Mouse (Mus musculus) cerebral cortex, adult 2 months (tissue): ENCODE measurements around the gene Deup1.

Source experiments
- WGBS: fragments of 180-500 bp; shearing (Covaris S2); methylation state at CpG from one replicate; pipeline ENCODE4 v1.1.7; 2018; 5-methylcytosine and 5-hydroxymethylcytosine counted together

Gene Deup1

DNA sequence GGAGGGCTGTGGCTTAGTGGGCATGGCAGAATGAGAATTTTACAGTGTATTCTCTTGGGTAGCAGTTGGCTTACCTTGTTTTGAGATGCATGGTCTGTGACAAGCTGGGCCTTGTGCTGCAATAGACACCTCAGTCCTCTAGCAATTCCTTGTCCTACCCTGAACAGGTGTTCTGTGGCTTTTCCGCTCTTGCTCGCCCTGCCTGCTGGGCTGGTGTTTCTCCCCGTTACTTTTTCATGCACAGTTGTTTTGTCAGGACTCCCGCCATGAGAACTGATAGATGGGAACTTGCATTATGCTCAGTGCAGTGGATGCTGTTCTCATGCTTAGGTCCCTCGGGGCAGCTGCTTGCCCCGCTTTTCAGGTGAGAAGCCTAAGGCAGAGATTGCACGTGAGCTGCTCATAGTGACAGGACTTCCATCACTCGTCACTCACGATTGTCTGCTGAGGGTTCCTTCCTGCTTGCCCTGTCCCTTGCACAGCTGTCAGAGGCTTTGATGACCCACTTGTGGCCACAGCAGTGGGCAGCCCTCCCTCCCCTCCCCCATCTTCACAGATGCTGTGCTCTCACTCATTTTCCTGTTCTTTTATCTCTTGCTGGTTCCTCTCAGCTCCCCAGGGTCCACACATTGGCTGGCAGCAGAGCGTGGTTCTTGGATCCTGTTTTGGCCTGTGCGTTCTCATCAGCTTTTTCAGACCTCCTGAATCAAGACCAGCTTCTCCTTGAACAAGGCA lies 94.2 kb downstream of the Deup1 start:
- WGBS, result 83% methylated on average over 11 of the region's 11 CpGs

DNA sequence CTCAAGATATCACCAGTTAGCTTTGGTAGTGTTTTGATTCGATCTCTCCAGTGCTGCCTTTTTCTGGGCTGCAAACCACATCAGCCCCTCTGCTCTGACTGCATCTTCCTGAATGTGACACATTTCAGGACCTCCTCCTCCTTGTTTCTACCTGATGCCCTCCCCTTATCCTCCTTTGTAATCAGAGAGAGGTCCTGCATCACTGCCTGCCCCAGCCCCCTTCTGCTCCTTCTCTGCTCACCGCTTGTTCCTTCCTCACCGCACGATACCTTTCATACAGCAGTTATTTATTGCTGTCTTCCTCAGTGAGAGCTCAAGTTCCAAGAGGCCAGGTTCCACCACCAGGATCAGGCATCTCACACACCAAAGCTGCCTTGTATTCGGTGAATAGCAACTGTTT lies 96.5 kb downstream of the Deup1 start:
- 96% methylated on average over 5 of the region's 5 CpGs for WGBS

DNA sequence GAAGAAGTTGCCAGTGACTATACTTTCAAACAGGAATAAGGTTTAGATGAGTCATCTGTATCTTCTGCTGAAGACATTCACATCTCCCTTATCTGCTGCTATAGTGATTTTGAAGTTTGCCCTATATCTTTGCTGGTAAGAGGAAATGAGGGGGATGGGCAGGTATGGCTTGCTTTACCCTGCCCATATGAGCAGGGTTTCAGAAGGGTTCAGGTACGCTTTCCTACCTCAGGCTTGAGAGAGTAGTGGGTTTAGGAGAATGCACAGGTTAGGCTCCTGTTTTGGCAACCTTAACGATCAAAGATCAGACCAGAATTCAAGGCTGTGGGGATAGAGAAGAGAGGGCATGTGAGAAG lies 97.8 kb downstream of the Deup1 start:
- WGBS, result 94% methylated on average over 2 of the region's 2 CpGs

DNA sequence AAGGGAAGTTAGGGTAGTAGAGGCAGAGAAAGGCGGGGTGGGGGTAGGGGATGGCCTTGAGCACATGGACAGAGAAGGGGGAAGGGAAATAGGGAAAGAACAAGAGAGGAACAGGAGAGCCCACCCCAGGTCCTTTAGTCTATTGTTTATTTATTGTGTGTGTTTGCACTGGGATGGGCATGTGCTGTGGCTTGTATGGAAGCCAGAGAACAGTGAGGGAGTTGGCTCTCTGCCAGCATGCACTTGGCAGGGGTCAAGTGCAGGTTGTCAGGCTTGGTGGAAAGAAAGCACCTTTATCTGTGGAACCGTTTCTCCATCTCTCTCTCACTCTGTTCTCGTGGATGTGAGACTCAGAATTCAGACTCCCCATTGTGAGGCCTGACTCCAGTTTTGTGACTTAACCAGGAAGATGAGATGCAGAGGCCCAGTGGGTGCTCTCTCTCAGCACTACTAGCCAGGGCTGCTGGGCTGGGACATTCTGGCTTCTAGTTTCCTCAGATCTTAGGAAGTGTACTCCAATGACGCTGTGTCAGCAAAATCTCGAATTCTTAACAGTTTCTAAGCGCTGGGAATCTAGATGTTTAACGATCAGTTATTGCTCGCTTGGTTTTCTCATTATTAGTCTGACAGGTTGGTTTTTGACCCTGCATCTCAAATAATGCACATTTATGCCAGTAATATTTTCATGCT lies 98.3 kb downstream of the Deup1 start:
- 71% methylated on average over 8 of the region's 8 CpGs for WGBS

DNA sequence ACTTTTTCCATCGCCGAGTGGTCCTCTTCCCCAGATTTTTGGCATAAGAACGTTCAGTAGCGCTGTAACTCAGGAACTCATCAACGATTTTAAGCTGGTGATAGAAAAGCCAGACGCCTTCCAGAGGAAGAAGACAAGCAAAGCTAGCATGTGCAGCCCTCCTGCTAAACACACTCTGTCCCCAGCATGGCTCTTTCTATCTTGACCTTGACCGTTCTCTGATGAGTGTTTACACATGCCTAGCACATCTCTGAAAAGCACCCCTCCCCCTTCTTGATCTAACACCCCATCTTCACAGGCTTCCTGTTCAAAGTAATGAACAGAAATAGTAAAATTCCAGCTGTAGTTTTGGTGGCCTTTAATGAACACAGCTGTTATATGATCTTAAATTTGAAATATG lies 99.4 kb downstream of the Deup1 start:
- WGBS, result 89% methylated on average over 7 of the region's 7 CpGs

DNA sequence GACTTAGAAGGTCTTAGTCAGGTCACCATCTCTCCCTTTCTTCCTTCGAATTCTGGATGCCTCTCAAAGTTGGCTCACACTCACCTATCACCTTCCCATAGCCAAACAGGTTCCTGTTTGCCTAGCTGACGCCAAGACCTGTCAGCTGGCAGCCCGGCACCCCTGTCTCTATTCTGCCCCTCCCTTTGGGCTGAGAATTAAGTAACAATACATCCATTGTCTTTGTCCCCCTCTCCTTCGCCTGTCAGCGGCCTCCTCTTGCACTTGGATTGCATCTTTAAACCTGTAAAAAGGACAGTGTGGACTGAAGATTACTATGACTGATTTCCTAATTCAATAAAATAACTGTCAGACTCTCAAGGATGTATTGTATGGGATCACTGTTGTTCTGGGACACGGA lies 99.9 kb downstream of the Deup1 start:
- 72% methylated on average over 6 of the region's 6 CpGs for WGBS

DNA sequence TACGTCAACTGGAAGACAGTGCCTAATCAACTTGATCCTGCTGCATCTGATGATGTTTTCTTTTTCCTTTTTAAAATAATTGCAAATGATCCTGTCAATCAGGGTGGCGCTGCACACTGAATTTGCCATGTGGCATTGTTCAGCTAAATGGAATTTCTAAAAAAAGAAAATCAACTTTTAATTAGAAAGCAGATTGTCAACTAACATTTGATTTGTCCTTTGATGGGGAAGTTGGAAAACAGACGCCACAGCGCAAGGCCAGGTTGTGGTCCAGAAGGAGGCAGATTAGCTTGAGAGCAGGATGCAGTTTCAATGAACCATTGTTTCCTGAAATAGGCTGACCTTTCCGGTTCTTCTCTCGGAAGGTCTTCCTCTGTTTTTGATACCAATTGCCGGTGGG lies 101.2 kb downstream of the Deup1 start:
- 68% methylated on average over 7 of the region's 7 CpGs for WGBS

DNA sequence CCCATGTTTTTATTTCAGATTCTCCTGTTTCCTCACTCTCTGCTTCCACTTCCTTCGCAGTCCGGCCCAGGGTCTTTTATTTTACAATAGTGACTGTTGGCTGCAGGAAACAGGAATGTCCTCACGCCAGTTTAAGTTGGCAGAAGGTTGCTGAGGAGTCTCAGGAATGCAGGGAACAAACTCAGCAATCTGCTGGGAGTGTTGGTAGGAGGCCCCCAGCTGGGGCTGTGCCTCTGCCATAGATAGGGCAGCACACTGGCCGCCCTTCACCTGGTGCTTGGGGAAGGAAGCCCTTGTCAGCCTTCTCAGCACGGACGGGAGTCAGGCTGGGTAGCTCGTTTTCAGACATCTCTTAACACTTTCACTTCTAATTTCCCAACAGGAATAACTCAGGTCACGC lies 102.5 kb downstream of the Deup1 start:
- WGBS, result 77% methylated on average over 8 of the region's 8 CpGs

DNA sequence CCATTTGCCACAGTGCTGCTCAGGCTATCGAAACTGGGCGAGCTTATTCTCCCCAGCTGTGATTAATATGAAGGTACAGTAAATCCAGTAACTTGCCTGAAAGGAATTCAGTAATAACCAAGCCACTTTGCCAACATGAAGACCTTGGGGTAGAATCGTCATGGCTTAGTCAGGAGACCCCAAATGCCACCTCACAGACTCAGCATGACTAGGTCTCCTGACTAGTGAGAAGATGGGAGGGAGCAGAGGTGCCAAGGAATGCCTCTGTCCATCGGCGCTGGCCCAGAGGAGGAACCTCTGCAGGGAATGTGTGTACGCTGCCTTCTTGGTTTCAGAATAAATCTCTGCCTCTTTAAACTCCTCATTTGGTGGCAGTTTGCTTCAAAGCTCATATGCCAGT lies 104.1 kb downstream of the Deup1 start:
- WGBS, result 90% methylated on average over 6 of the region's 6 CpGs

DNA sequence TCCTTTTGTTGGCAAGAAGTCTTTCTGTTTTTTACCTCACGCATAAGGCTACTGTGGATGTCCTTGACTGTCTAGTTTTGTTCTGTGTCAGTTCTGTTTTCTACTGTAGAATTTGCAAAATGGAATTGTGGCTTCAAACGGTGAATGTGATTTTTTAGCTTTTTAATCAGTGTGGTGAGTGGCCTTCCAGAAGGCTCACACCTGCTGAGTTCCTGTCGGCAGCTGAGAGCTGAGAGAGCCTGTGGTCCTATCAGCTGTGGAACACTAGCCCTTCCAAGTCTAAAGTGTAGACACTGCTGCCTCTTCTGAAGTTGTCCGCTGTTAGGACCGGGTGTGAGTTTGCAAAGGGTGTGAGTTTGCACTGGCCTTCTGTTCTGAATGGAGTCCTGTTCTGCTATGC lies 104.8 kb downstream of the Deup1 start:
- WGBS, result 77% methylated on average over 5 of the region's 5 CpGs

DNA sequence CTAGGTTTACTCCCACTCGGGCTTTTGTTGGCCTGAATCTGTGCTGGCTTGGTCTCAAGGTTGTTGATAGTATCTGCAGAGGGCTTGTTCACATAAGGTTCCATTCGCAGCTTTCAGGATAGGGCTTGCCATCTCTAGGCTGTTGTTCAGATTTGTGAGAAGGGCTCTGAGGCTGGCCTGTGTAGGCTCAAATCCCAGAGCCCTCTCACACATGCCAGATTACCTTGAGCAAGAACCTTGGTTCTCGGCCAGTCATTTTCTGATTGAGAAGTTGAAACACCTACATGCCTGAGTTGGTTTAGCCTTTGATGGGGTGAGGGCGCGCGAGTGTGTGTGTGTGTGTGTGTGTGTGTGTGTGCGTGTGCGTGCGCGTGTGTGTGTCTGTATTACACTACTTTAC lies 105.4 kb downstream of the Deup1 start:
- WGBS, result 88% methylated on average over 10 of the region's 10 CpGs

DNA sequence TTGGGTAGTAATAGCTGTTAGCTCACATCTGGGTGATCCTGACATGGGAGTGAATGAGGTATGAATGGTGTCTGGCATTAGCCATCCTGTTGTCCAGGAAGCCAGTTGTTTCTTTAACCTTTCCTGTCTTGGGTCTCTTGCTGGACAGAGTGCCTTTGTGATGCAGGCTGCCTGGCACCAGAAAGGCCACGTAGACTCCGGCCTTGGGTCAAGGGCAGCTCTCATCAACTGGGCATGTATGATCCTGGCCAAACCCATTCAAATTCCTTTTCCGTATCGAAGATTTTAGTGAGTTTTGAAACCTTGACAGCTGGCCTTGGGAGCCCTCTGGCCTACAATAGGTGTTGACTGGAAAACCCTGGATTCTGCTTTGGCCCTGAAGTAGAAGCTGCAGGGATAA lies 109.8 kb downstream of the Deup1 start:
- WGBS, result 88% methylated on average over 4 of the region's 4 CpGs

DNA sequence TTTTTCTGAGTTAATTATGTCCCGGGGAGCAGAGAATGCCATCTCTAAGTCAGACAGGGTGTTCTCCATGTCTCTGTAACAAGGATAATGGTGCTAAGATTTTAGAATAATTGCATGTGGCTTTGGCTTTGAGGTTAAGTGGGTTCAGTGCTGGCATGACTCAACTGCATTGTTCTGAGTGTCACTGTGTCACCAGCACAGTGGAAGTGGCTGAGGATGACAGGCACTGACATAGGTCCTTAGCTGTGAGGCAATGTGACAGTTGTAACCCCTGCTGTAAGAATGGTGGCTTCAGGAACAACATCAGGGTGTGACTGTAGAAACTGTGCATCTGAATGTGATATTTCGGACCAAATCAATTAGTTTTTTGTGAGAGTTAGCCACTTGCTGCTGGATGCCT lies 111.7 kb downstream of the Deup1 start:
- WGBS, result 92% methylated on average over 2 of the region's 2 CpGs

DNA sequence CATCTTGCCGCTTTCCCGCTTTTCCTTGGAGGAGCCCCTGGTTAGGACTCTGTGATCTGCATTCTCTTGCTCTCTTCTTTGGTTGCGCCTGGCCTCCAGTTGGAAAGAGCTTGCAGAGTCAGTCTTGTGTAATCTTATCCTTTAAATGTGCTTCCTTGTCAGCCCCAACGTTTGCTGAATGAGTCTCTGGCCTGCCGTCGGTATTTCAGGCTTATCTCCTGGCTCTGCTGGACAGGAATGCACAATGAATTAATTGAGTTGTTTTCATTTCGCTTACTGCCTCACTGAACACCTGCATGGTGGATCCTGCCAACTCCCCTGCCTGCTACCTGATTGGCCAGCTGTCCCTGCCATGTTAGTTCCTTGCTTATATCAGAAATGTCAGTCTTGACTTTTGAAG lies 114.8 kb downstream of the Deup1 start:
- WGBS, result 80% methylated on average over 7 of the region's 7 CpGs

DNA sequence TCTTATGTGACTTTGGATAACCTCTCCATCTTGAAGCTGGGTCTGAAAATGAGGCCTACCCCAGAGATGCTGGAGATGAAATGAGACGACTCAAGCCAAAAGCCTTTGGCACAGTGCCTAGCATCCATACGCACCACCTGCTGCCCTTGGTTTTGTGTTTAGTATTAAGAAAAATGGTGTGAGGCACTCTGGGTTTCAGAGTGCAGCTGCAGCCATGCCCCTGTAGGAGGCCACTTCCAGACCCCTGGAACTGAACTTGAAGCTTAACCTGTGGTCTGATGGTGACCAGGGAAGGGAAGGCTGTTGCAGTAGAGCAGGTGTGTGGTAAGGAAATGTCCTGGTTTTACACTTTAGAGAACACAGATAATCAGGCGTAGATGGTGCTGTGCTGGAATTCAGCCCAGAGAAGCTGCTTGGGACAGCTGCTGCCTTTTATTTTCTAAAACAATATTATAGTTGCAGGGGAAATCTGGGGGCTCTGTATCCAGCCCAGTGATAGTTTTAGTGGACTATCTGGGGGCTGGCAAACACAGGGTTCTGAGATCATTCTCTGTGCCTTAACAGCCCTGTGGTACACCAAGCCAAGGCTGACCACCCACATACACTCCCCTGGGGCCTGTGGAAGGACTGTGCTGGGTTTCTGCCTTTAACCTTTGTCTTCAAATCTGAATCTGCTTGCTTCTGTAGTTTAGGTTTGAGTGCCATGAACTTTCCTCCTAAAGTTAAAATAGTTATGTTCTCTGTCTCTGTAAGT lies 117.0 kb downstream of the Deup1 start:
- WGBS, result 43% methylated on average over 3 of the region's 3 CpGs
